Mouse (Mus musculus) C2C12 (cell line): ENCODE measurements around the gene Spata16.

Source experiments
- CEBPB ChIP-seq: IDR thresholded peaks from one replicate; pipeline ENCODE4 v1.6.1; 2011; ENCODE audit warnings: low read depth, mild to moderate bottlenecking, control low read depth, moderate library complexity
- CTCF ChIP-seq: IDR thresholded peaks from one replicate; pipeline ENCODE4 v1.5.1; 2011; ENCODE audit not compliant: control insufficient read depth, insufficient read depth, insufficient read length
- MAX ChIP-seq: IDR thresholded peaks from one replicate; pipeline ENCODE4 v1.6.1; 2011; ENCODE audit warnings: mild to moderate bottlenecking, control low read depth
- USF1 ChIP-seq: IDR thresholded peaks from one replicate; pipeline ENCODE4 v1.6.1; 2011; ENCODE audit warnings: low read depth, mild to moderate bottlenecking, control low read depth, moderate library complexity

DNA sequence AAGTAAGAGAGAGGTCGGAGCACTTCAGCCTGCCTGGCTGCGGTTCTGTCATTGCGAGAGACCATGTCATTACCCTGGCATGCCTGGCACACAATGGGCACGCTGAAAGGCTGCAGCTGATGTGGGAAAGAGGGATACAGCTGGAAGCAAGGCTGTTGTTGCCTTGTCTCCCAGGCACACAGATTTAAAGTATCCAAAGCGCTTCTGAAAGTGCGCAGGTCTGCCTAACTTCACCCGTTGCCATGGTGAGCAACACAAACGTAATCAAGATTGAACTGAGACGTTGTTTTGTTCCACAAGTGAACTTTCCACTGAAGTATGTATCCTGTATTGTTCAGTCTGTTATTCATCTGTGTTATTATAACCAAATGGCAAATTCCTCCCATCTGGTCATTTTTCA is 1.8 kb downstream of the Spata16 start:
- no peak for TF ChIP-seq CTCF
- no peak for TF ChIP-seq USF1
- no peak for TF ChIP-seq MAX
- no peak for TF ChIP-seq CEBPB
